Comparison of ENCODE assay signal across 23 mouse cellular contexts in the genomic region with DNA sequence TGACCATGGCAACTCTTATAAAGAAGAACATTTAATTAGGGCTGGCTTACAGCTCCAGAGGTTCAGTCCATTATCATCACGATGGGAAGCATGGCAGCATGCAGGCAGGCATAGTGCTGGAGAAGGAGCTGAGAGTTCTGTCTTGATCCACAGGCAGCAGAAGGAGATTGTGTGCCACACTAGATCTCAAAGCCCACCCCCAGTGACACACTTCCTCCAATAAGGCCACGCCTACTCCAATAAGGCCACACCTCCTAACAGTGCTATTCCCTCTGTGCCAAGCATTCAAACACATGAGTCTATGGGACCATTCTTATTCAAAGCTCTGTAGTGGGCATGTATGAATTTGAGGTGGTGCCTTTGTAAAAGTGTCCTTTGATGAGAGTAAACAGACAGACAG.
"Had no signal": no experiment of that assay in that cellular context is flagged by ENCODE, and none has a peak within 500 bp of the region (broad histone marks: within the 10 kb centered on the region; RNA-seq: fewer than 3 reads in every experiment).

No protein-coding gene starts in this region.

- H3K4me2 ChIP-seq: limb, embryonic 13.5 days; liver, embryonic 12.5 days; liver, embryonic 15.5 days; lung, embryonic 15.5 days; neural tube, embryonic 13.5 days had no signal

- H3K27me3 ChIP-seq: limb, embryonic 13.5 days; liver, embryonic 12.5 days; liver, embryonic 15.5 days; lung, embryonic 15.5 days; neural tube, embryonic 13.5 days had no signal

- ATAC-seq: liver, embryonic 12.5 days had no signal

- H3K27ac ChIP-seq: kidney, postnatal 0 days; layer of hippocampus, adult 2 months; limb, embryonic 10.5 days; limb, embryonic 13.5 days; liver, embryonic 12.5 days; liver, embryonic 15.5 days; lung, embryonic 15.5 days; midbrain, embryonic 10.5 days; neural tube, embryonic 13.5 days had no signal

- H3K9ac ChIP-seq: limb, embryonic 13.5 days; liver, embryonic 12.5 days; liver, embryonic 15.5 days; lung, embryonic 15.5 days; neural tube, embryonic 13.5 days had no signal

- DNase-seq: kidney, adult 2 months; kidney, postnatal 25 days; layer of hippocampus, adult 9-11 months; liver; lung, adult 18-20 months; lung, postnatal 10 days; lung, postnatal 36 days; midbrain, embryonic 14.5 days; retina, postnatal 1 day; right cerebral cortex, postnatal 25 days; spleen, adult 18-20 months; thymus, adult 18-20 months; thymus, postnatal 25 days had no signal

- H3K36me3 ChIP-seq: limb, embryonic 10.5 days; limb, embryonic 13.5 days; liver, embryonic 12.5 days; liver, embryonic 15.5 days; lung, embryonic 15.5 days; midbrain, embryonic 10.5 days; neural tube, embryonic 13.5 days had no signal

- H3K9me3 ChIP-seq: limb, embryonic 10.5 days; limb, embryonic 13.5 days; liver, embryonic 12.5 days; liver, embryonic 15.5 days; lung, embryonic 15.5 days; midbrain, embryonic 10.5 days; neural tube, embryonic 13.5 days had no signal

- H3K4me1 ChIP-seq: limb, embryonic 10.5 days; limb, embryonic 13.5 days; liver, embryonic 12.5 days; liver, embryonic 15.5 days; lung, embryonic 15.5 days; midbrain, embryonic 10.5 days; neural tube, embryonic 13.5 days had no signal

- H3K4me3 ChIP-seq: layer of hippocampus, adult 2 months; limb, embryonic 10.5 days; limb, embryonic 13.5 days; liver, embryonic 12.5 days; liver, embryonic 15.5 days; lung, embryonic 15.5 days; megakaryocyte, embryonic 14.5 days; midbrain, embryonic 10.5 days; neural tube, embryonic 13.5 days had no signal
